Mouse (Mus musculus): ENCODE measurements around the gene Cntnap5a. TPM values are rescaled to one million over a fixed set of nuclear protein-coding genes. Genes with fewer than 3 reads are reported as not detected.

The Cntnap5a gene
- total and polyA plus RNA-seq, 3 experiments: not detected

DNA sequence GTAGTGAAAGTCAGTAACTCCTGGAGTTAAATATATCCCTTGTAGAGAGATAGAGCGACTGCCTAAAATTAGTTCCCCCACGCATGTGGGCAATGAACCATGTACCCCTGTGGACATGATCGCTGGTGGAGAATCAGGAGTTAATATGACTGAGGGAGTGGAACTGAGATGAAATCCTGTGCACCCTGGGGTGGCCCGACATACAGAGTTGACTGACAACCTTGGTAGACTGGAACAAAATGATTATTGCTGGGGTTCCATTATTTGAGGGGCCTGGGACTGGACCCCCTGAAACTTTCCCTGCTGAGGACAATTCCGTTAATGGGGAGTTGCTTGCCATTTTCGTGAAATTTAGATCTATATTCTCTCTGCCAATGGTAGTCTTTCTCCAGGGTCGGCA is 683.0 kb downstream of the Cntnap5a start:
- H3K27me3 ChIP-seq (replicated peaks): no peaks in the 10 kb centered on the region
- dilution Hi-C loops (cut with MboI; ENCODE audit: extremely low pct_ligation_motif_present, extremely low pct_unique_long_range_greater_than_20kb, low sequenced_read_pairs) (no loop called here), in situ Hi-C loops (cut with MboI; ENCODE audit: low pct_ligation_motif_present, low pct_unique_long_range_greater_than_20kb, low sequenced_read_pairs) (no loop called here)
- H3K27ac ChIP-seq (ENCODE audit: insufficient read depth, low read depth): no peak overlapping the region
- no peaks in the 10 kb centered on the region for H3K36me3 ChIP-seq (replicated peaks in 1 of 2; ENCODE audit: control insufficient read depth in 1 of 2, insufficient read depth in 1 of 2, low read length in 1 of 2)
- no peak overlapping the region for H3K9ac ChIP-seq (ENCODE audit: insufficient read depth, low read depth)
- TF ChIP-seq RCOR1 (conservative IDR thresholded peaks at IDR 0.05; ENCODE audit: low read depth, low read length): no peak
- no peak for TF ChIP-seq MEF2A (IDR thresholded peaks at IDR 0.05; ENCODE audit: borderline replicate concordance, low read depth, low read length)
- TF ChIP-seq UBTF (IDR thresholded peaks at IDR 0.05; ENCODE audit: low read depth, low read length): no peak
- no peak for TF ChIP-seq PAX5 (IDR thresholded peaks at IDR 0.05; ENCODE audit: low read length)
- no peak for TF ChIP-seq ETS1 (conservative IDR thresholded peaks at IDR 0.05; ENCODE audit: low read depth, low read length)
- no peak for TF ChIP-seq CHD2 (IDR thresholded peaks at IDR 0.05; ENCODE audit: low read length)
- TF ChIP-seq MAX (IDR thresholded peaks at IDR 0.05; ENCODE audit: low read length): no peak
- TF ChIP-seq JUND (conservative IDR thresholded peaks at IDR 0.05; ENCODE audit: low read depth, low read length): no peak
- no peak for TF ChIP-seq NRF1 (IDR thresholded peaks at IDR 0.05; ENCODE audit: low read depth, low read length)
- no peaks in the 10 kb centered on the region for H3K4me1 ChIP-seq (ENCODE audit: control insufficient read depth in 1 of 2, insufficient read depth in 2 of 2)
- H3K79me2 ChIP-seq (replicated peaks; ENCODE audit: control insufficient read depth, extremely low read depth, insufficient read depth, poor library complexity, severe bottlenecking): no peaks in the 10 kb centered on the region
- H3K9me3 ChIP-seq (replicated peaks; ENCODE audit: low read length): peaks cover 38% of the 10 kb centered on the region
- DNase-seq (ENCODE audit: extremely low read depth): no peak
- H3K4me3 ChIP-seq (replicated peaks in 1 of 3; ENCODE audit: low read depth in 2 of 3, low read length in 2 of 3, poor library complexity in 1 of 3): no peak overlapping the region
- H3K4me2 ChIP-seq (ENCODE audit: insufficient read depth, low read depth, poor library complexity, severe bottlenecking): no peak overlapping the region

DNA sequence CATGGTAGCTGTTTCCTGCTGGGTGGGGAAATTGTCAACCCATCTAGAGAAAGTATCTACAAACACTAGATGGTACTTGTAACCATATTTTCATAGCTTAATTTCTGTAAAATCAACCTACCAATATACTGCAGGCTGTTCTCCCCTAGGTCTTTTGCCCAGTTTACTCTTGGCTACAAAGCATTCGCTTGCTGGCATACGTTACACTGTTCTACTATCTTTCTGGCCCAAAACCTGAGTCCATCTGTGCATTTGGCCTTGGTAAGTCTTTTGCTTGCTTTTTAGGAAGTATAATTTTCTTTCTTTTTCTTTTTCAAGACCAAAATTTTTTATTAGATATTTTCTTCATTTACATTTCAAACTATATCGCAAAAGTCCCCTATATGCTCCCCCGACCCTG is 686.3 kb downstream of the Cntnap5a start:
- dilution Hi-C loops (cut with MboI; ENCODE audit: extremely low pct_ligation_motif_present, extremely low pct_unique_long_range_greater_than_20kb, low sequenced_read_pairs): no loop called here
- no peaks in the 10 kb centered on the region for H3K4me1 ChIP-seq (ENCODE audit: control insufficient read depth in 1 of 2, insufficient read depth in 2 of 2)
- no peak overlapping the region for H3K27ac ChIP-seq (ENCODE audit: insufficient read depth, low read depth)
- H3K9me3 ChIP-seq (replicated peaks; ENCODE audit: low read length): peaks cover 62% of the 10 kb centered on the region
- no peaks in the 10 kb centered on the region for H3K79me2 ChIP-seq (replicated peaks; ENCODE audit: control insufficient read depth, extremely low read depth, insufficient read depth, poor library complexity, severe bottlenecking)
- H3K4me2 ChIP-seq (ENCODE audit: insufficient read depth, low read depth, poor library complexity, severe bottlenecking): no peak overlapping the region
- DNase-seq (ENCODE audit: extremely low read depth): no peak
- no peak overlapping the region for H3K9ac ChIP-seq (ENCODE audit: insufficient read depth, low read depth)
- in situ Hi-C loops (cut with MboI; ENCODE audit: low pct_ligation_motif_present, low pct_unique_long_range_greater_than_20kb, low sequenced_read_pairs): no loop called here
- no peaks in the 10 kb centered on the region for H3K36me3 ChIP-seq (replicated peaks in 1 of 2; ENCODE audit: control insufficient read depth in 1 of 2, insufficient read depth in 1 of 2, low read length in 1 of 2)
- TF ChIP-seq HCFC1 (IDR thresholded peaks at IDR 0.05; ENCODE audit: low read depth, low read length): no peak
- no peak for TF ChIP-seq TCF12 (IDR thresholded peaks at IDR 0.05; ENCODE audit: low read depth, low read length)
- TF ChIP-seq IRF4 (IDR thresholded peaks at IDR 0.05; ENCODE audit: low read depth, low read length): no peak
- TF ChIP-seq ZKSCAN1 (IDR thresholded peaks at IDR 0.05; ENCODE audit: borderline replicate concordance, low read depth, low read length): no peak
- no peak for TF ChIP-seq MAZ (IDR thresholded peaks at IDR 0.05; ENCODE audit: low read depth, low read length)
- TF ChIP-seq ELF1 (IDR thresholded peaks at IDR 0.05; ENCODE audit: low read depth, low read length): no peak
- no peak for TF ChIP-seq ZMIZ1 (IDR thresholded peaks at IDR 0.05; ENCODE audit: low read depth, low read length)
- TF ChIP-seq SMC3 (IDR thresholded peaks at IDR 0.05; ENCODE audit: low read depth, low read length): no peak
- no peak for TF ChIP-seq SIN3A (IDR thresholded peaks at IDR 0.05; ENCODE audit: low read length)
- TF ChIP-seq USF2 (conservative IDR thresholded peaks at IDR 0.05; ENCODE audit: low read depth, low read length): no peak
- no peak for TF ChIP-seq ZC3H11A (IDR thresholded peaks at IDR 0.05; ENCODE audit: low read depth, low read length)
- TF ChIP-seq ZNF384 (IDR thresholded peaks at IDR 0.05; ENCODE audit: low read depth, low read length): no peak
- no peak for TF ChIP-seq POLR2AphosphoS2 (IDR thresholded peaks at IDR 0.05; ENCODE audit: low read depth, low read length)
- no peak for TF ChIP-seq GABPA (IDR thresholded peaks at IDR 0.05; ENCODE audit: insufficient replicate concordance, low read depth, low read length)
- no peaks in the 10 kb centered on the region for H3K27me3 ChIP-seq (replicated peaks)
- H3K4me3 ChIP-seq (replicated peaks in 1 of 3; ENCODE audit: low read depth in 2 of 3, low read length in 2 of 3, poor library complexity in 1 of 3): no peak overlapping the region
